Mouse (Mus musculus) megakaryocyte, adult 5-6 weeks (primary cell): ENCODE data around the gene Itfg1. TPM values are rescaled to one million over a fixed set of nuclear protein-coding genes. Genes with fewer than 3 reads are reported as not detected.
"Not testable (repeated sequence)": the region's sequence is repeated elsewhere in the genome, so short reads cannot be mapped to it uniquely, and the experiment has no call there.

Experiments
- ATAC-seq: 2 replicates; pipeline ENCODE4 v1.8.0; 2016; ENCODE audit warnings: mild to moderate bottlenecking, inconsistent platforms; ENCODE audit not compliant: poor library complexity, severe bottlenecking
- total RNA-seq, 2 experiments: library from RNA; stranded (forward) in 1 of 2; stranded (reverse) in 1 of 2; fragments of 153-499, 151-499 nt in 1 of 2; fragments of 221-1000, 200-1000 nt in 1 of 2; gene quantifications; 2 replicates each; pipeline versions ENCODE4 v1.2.3 to v1.2.4; 2015 to 2017

Gene Itfg1
- total RNA-seq (2015), result 43.0 and 50.6 TPM in 2 replicates
- 32.5 and 36.2 TPM in 2 replicates for total RNA-seq (2017)

DNA sequence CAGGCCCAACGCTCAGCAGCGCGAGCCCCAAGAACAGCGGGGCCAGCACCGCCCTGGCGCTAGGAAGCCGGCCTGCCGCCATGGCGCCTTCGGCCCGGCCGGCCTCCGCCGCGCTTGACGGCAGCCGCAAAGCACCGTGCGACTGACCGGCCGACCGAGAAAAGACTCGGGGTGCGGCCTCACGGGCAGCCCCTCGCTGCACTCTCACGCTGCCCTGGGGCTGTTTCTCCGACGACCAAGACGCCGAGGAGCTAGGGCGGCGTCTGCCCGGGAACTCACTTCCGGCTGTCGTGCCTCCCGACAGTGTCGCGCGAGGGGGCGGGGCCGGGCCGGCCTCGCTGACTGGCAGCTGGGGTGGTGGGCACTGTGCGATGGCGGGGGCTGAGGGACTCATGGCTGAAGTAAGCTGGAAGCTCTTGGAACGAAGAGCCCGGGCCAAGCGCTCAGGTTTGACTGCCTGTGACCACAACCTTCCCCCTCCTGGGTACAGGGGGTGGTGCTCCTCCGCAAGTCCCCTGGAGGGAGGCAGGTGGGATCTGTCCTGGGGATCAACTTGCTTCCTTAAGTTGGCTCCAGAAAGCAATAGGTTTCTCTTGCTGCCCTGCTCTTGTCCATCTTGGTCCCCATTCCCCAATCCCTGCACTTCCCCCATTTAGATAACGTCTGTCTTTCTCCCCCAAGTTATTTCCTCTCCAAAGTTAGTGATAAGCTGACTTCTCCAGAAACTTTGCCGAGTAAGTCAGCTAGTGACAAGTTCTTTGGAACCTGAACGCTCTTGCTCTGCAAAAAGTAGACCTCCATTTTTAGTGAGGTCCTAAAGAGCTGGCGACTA, at the start of gene Itfg1, which contains the start of gene Phkb:
TSS of gene Itfg1 (minus strand) at position 265 of the 832 bp plus-strand sequence.
TSS of gene Phkb (plus strand) at position 303 of the 832 bp plus-strand sequence.
- ATAC-seq, result peak; percentile 93

DNA sequence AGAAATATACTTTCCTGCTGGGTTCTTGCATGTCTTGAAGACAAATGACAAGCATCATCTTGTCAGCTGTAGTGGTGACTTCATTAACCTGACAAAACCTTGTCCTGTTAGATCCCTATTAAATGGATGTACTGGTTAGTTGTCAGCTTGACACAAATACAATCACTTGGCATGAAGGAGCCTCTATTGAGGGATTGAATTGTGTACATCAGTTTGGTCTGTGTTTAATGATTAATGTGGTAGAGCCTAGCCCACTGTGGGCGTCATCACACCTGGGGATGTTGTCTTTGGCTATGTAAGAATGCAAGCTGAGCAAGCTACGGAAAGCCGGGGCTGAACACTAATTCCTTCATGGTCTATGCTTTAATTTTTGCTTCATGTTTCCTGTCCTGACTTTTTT, 44.1 kb upstream of the Itfg1 start:
- ATAC-seq, result no peak

DNA sequence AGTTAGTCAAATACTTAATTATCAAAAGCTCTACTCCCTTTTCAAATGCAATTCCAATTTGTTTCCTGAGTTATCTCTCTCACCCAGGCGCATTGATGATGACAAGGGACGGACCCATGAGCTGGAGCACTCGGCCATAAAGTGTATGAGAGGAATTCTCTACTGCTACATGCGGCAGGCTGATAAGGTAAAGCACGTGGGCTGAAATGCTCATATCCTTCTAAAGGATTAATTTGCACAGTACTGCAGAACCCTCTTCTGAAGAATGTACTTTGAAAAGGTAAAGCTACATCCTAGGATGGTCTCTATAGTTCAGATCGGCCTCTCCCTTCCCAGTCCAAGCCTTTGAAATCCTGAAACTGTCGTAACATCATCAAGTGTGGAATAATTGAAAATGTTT, 38.9 kb upstream of the Itfg1 start:
- ATAC-seq, result no peak

DNA sequence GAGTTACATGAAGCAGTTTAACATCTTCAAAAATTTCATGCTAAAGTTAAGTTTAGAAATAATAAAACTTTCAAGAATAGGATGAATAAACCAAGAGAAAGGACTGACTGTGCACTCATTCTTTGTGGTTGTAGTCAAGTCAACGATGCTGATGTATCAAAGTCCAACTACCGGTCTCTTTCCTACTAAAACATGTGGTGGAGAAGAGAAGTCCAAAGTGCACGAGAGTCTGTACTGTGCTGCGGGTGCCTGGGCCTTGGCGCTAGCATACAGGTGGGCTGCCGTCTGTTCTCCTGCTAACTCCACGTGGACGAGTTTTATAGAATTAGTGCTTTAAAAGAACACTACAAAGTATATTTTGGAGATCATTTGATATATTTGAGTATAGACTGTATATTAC, 37.3 kb upstream of the Itfg1 start:
- no peak for ATAC-seq

DNA sequence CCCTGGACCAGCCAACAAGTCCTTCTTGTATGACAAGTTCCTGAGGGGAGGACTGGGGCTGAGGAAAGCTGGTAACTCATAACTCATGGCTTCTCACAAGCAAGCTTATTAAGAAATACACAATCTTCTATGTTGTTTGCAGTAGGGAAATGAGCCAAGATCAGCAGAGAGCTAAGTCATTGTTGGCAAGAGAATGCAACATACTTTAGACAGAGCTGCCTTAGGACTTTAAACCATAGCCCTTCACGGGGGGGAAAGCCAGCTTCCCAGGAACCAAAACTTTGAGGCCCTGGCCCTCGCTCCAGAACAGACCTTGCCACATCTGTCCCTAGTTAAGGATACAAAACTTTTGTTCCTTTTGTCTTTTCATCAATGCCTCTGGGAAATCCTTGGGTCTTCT, 30.9 kb upstream of the Itfg1 start:
- ATAC-seq, result no peak

DNA sequence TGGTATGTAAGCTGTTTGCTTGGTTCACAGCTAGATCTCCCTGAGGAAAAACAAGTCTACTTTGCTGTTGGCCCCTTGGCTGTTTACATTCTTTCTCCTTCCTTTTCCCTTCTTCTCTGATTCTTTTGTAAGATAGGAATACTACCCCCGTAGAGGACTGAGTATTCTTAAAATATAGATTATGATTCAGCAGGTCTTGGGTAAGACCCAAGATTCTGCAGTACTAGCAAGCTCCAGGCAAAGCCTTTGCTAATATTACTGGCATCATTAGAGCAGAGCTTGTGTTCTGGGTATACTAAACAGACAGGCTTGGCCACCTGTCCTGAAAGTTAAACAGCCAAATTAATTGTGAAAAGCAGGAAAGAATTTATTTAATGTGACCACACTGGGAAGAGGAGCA, 21.7 kb upstream of the Itfg1 start:
- no peak for ATAC-seq

DNA sequence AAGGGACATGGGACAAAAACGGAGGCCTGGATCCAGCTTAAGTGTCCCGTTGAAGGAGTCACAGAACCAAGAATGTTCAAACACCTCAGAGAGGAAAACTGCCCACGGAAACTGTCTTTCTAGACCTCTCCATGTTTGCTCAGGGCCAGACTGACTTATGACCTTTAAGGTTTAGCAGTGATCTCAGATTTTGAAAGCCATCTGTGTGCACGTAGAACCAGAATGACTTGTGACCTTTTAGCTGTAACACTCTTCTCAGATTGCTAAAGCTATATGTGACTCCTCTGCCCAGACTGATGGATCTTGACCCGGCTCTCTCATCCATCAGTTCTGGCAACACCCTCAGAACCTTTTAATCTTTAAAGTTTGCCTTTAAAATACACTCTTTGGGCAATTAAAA, 19.9 kb upstream of the Itfg1 start:
- ATAC-seq, result no peak

DNA sequence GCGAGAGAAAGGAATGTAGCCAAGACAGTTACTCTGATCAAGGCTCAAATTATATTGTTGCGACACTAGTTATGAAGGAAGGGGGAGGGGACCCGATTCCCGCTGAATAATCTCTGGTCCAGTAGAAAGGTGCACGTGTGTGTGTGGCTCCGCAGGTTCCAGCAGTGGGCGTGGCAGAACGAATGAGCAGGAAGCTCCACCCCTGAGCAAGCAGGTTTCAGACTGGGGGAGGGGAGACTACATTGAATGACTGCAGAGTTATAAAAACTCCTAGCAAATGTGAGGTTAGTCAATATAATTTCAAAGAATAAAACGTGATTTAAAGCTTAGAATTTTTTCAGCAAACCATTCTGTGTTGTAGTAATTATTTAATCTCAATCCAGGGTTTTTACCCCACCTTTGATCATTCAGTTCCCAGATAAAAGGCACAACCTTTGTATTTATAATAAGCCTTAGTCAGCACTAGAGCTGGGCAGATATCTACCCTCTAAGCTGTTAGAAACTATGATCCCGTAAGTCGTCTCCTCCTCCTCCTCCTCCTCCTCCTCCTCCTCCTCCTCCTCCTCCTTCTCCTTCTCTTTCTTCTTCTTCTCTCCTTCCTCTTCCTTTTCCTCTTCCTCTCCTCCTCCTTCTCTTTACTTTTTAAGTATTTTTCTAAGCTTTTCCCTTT, 16.6 kb upstream of the Itfg1 start:
- ATAC-seq, result not testable (repeated sequence)

DNA sequence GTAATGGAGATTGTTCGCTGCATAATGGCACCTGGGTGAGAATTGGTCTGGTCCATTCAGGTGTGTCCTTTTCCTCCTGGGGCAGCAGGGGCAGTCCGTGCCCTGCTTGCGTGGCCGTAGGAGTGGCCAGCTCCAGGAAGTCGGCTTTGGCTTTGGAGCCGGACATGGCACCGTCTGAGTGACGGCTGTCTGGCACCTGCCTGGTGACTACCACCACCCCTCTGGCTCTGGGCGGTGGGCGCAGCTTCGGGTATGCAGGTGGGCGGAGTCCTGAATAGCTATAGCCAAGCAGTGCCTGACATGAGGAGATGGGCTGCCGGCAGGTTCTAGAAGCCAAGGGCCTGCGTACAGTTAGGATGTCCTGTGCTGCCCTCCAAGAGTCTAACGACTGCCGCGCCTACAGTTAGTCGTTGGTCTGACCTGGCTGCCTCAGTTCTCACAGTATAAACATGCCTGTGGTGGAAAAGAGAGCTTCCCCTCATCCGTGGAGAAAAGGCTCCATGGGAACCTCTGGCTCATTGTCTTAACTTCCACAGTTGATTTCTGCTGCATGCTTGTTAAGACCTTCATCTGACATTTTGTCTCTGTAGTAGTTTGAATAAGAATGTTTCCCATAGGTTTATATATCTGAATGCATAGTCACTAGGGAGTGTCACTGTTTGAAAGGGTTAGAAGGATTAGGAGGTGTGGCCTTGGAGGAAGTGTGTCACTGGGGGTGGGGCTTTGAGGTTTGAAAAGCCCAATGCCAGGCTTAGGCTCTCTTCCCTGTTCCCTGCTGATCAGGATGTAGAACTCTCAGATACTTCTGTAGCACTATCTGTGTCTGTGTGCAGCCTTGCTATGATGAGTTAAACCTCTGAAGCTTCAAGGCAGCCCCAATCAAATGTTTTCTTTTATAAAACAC, 13.8 kb upstream of the Itfg1 start:
- ATAC-seq, result peak; percentile 33; the same call in 1 of the 2 replicates

DNA sequence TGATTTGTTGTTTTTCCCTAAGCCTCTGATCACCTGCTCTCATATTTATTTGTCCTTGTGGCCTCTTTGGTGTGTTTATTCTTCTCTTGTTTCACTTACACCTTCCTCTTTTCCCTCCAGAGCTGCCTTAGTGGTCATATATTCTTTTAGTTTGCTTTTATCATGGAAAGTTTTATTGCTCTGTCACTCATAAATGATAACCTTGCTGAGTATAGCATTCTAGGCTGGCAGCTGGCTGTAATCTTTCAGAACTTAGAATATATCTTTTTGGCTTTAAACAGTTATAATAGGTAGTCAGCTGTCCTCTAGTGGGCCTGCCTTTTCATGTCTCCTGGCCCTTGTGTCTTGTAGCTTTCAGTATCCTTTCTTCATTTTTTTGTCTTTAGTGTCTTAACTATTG, 5.2 kb upstream of the Itfg1 start:
- ATAC-seq, result no peak

DNA sequence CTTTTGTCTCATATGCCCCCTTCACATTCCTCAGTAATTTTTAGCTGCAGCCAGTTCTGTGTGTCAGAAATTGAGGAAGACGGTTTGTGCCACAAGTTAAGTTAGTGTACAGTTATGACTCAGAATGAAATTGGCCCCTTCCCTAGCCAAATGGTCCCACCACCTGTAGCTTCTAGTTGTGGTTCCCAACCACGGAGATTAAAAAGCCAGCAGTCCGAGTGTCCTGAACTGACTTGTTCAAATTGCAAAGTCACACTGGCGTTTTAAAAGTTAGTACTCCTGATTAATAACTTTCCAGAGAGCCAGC, 721 bp upstream of the Itfg1 start:
- ATAC-seq, result peak; percentile 36

DNA sequence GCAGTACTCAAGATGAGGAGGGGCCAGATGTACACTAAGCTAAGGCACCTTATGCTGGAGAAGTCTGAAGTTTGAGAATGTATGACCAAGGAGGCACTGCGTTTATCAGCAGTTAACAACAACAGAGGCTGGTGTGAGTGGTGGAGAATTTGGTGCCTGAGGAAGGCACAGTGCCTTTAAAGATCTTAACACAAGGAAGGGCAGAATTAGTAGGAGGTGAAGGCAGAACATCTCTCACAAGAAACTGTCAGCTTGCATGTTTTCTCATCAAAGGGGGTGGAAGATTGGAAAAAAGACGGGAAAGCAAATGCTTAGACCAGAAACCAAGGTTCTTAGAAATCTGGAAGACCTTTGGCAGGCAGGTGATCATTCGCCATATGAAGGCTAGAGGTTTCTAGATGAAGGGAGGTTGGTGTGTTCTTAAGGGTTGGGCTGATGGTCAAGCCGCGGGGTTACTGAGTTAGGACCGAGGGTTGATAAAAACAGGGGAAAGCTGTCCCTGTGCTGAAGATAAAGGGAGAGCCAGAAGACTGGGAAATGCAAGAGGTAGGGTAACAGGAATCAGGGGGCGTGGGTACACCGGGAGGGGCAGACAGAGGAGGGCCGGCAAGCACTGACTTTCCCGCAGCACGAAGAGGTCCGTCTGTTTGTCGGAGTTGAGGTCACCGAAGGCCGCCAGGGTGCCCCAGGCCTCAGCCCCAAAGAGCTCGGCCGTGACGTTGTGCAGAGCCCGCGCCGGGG, 635 bp downstream of the Itfg1 start:
- no peak for ATAC-seq

DNA sequence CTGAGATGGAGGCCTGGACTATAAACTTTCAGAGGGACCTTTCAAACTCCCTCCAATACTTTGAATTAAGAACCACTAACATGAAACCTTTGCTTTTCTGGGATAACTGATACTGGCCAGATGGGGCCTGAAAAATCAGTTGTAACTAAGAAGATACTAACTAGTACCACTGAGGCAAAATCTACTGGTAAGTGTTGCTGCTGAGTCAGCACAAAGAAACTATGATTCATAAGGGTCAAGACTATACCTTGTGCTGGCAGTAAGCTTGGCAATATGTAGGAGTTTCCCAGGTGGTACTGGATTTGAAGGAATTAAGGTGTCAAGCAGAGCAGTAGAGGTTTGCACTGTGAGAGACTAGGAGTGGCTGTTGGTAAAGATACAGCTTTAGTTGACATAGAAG, 27.1 kb downstream of the Itfg1 start:
- no peak for ATAC-seq

DNA sequence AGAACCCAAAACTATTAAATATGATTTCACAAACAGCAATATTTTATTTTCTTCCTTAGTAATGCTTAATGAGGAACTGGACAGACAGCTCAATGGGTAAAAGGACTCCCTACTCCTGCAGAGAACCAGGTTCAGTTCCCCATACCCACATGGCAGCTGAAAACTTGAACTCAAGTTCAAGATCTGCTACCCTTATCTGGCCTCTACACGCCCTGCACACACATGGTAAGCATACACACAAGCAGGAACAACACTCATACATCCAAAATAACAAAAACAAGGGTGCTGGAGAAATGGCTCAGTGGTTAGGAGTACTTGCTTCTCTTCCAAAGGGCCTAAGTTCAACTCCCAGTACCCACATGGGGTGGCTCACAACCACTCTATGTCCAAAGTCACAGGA, 39.3 kb downstream of the Itfg1 start:
- no peak for ATAC-seq

DNA sequence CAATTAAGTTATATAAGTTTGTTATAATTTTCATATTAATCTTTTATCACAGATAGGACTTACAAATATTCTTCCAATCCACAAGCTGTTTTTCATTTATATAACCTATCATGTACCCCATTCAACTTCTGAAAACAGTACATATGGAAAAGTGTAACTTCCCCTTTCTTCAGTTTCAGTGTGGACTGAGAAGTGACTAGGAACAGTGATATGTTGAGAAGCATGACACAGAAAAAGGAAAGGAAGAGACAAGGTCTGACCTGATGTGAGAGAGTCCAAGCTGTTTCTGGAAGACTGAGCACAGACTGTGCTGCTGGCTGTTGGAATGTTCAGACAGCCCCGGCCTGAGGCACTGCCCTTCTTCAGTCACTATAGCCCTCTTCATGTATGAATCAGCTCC, 40.6 kb downstream of the Itfg1 start:
- ATAC-seq, result peak; percentile 59

DNA sequence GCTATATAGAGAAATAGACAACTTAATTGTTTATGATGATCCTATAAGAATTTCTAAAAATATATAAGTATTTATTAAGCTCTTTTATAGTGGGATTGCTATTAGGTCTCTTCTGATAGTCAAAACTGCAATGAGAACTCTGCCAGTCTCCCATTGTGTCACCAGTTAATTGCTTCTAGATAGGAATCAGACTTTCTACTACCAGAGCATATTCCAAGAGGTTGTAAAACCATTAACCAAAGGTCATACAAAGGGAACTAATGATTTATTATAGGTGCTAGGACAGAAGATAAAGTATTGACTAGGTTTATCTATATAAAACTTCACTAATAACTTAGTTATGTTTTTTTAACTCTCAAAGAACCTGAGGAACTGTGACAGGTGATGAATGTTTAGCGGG, 44.3 kb downstream of the Itfg1 start:
- ATAC-seq, result not testable (repeated sequence)

DNA sequence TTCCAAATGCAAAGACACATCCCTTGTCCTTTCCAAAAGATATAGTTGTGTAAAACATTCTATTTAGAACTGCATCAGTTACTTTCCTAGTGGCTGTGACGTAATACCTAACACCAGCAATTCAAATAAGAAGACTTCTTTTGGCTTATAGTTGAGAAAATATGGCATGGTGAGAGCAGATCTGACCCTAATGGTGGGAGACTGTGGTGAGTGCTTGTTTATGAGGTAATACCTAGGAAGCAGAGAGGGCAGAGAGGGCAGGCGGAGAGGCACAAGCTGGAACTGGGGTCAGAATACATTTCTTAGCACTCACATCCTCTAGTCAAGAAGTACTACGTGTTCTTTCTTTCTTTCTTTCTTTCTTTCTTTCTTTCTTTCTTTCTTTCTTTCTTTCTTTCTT, 52.4 kb downstream of the Itfg1 start:
- 0 out of 2 replicates have a peak, but pooled peaks have one; percentile 24 for ATAC-seq

DNA sequence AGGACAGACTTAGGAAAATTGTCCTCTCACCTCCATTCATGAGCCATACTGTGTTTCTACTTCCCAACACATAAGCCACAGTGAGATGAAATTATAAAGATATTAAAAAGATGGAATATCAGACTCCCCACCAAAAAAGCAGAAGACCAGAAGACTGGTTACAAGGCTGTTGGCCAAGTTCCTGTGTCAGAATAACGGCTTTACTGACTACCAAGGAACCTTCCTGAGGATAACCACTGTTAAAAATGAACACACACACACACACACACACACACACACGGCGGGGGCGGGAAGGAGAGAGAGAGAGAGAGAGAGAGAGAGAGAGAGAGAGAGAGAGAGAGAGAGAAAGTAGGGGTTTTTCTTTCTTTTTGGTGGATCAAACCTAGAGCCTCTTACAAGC, 52.8 kb downstream of the Itfg1 start:
- ATAC-seq, result peak; percentile 61

DNA sequence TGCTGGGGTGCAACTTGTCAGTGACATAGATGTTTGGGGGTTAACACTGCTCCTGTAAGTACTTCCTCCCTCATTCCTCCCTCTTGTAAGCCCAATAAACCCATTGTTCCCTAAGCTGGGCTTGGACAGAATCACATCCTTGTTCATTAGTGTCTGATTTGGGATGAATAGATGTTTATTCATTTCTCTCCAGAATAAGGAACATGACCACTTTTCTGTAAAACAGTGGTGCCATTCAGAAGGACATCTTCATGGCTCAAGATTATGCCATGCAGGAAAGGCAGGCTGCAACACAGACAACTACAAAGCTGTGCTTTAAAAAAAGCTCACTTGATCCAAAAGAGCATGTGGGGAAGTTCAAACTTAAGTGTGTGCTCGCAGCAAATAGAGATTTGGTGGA, 55.2 kb downstream of the Itfg1 start:
- no peak for ATAC-seq

DNA sequence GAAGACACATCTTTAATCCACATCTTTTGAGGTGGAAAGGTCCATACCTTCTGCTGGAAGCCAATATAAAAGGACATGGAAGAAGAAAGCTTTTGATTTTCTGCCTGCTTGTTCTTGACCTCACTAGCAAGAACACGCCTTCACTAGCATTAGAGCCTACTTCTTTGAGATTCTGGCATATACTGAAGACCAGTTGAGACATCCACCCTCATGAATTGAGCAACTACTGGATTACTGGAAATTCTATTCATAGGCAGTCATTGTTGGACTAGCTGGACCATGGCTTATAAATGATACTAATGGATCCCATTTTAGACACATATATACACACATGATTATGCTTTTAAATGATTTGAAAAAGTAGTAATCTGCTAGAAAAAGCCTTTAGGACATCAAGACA, 56.9 kb downstream of the Itfg1 start:
- ATAC-seq, result no peak

DNA sequence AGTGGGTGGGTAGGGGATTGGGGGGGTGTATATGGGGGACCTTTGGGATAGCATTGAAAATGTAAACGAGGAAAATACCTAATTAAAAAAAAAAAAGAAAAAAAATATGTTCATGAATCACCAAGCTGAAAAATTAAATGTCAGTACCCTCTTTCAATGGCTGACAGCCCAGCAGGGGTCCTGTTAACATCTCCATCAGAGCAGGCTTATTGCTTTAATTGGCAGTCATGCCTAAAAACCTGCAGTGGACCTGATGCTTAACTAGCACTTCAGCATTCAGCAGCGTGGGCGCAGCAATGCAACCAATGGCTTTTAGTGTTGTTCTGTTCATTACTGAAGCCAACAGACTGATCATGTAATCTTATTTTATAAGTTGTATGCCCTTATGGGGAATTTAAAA, 60.6 kb downstream of the Itfg1 start:
- ATAC-seq, result no peak
